Mouse (Mus musculus) c-Kit-negative CD71-positive TER-119-positive erythroid progenitor cells, embryonic 14.5 days (primary cell): Measurements from ENCODE around the gene Ust.

Source experiments
- DNase-seq: peaks from one replicate; pipeline ENCODE4 v3.0.0-alpha.2; 2013; ENCODE audit warnings: low read depth, low spot score

Gene Ust

DNA sequence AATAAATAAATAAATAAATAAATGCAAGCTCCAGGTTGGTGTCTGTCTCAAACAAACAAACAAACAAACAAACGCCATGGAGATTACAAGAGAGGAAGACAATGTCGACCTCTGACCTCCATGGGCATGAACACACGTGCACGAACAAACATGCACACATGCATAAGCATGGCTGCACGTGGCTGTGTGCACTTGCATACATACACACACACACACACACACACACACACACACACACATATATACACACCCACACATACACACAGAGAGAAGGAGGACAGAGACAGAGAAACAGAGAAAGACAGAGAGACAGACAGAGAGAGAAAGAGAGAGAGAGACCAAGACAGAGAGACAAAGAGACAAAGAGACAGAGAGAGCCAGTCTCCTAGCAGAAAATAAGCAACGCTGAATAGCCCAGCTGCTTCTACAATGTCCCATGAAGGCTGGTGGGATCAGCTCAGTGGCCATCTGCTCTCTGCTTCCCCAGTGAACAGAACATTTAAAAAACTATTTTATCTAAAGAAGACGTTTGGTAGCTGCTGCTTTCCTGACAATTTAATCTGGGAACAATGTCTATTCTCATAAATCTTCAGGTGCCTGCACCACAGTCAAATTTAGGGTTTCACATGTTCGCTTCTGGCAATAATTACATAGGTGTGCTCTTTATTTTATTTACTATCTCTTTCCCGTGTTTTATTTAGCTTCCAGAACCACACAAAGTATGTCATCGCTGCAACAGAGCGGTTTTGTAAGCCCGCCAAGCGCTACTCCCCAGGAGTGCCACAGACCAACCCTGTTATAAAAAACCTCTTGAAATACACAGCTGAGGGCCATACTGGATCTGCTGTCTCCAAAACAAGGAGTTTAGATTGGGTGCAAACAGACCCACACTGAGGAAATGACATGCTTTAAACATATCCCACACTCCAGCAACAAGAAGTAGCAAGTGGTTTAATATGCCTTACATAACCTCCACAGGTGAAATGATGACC is 89.5 kb downstream of the Ust start:
- no peak for DNase-seq

DNA sequence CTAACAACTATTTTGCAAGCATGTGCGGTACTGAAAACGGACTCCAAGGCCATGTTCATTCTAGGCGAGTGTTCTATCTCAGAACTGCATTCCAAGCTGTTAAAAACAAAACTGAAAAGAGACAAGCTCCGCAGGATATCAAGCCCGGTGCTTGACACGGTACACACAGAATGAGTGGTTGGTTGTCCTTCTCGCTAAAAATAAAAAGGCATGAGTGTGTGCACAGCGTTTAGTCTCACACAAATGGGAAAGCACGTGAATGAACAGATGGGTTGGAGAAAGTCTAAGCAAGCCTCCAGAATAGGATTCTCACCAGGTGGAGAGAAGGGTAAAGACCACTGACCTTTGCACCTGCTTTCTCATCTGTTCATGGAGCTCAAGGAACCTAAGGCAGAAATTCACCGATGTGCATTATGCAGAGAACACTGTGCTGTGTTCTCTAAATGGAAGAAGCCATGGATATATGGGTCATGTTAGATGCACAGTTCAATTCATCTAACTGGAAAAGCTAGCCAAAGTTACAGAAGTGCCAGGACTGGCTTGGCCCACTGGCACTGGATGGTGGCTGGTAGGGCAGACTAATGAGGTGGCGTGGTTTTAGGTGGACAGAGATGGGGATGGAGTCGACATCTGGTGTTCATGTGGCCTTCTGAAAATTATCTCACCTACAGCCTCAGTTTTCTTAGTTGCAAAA is 90.8 kb downstream of the Ust start:
- DNase-seq: no peak

DNA sequence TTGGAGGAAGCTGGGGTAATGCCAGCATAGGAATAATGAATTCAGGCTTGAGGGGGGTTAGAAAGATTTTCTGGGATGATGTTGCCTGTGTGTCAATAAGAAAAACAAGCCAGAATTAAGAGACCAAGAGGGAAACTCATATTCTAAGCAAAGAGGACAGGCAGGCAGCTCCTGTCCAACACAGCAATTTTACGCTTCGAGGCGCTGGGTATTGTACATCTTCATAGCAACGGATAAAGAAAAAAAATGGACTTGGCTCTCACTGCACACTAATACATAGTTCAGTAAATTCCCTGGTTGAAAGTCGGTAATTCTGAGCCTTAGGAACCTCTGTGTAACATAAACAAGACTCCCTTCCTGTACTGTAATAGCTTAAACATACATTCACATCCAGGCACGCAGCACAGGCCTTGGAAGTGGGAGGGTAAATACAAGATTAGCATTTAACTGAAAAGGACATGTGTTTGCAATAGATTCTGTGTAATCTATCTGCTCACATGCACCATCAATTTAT is 99.1 kb downstream of the Ust start:
- DNase-seq: no peak

DNA sequence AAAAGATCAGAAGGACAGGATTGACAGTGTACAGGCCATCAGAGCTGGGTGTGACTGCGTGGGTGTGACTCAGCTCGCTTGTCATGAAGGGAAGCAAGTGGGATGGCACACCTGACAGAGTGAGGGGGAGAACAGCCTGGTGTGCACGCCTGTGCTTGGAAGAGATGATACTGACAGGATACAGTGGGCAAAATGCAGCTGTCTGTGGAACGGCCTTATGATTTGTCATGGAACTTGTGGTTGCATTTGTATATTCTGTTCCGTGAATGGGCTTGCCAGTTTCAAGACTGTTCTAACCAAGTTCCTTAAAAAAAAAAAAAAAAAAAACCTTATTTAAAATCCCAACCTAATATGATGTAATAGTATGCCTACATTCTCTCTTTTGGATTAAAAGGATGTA is 103.2 kb downstream of the Ust start:
- DNase-seq: no peak

DNA sequence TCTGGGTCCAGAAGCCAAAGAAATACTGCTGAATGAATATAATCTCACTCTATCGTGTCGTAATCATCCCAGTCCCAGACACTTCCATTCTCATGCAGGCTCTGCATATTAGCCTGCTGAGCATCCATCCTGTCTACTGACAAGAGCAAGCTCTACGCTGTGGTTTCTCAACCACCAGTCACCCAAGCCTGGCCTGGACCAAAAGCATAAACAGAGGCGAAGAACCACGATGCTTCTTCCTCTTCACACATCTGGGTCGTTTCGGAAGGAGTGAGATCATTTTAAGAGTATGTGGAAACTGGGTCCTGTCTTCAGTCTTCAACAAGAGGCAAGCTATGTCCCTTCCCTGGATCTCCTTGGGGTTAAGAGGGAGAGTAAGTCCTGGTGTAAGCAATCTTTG is 103.6 kb downstream of the Ust start:
- no peak for DNase-seq

GRCm38 (mm10) chr10:8405141-8405540 is 113.5 kb downstream of the Ust start:
- DNase-seq: no peak

DNA sequence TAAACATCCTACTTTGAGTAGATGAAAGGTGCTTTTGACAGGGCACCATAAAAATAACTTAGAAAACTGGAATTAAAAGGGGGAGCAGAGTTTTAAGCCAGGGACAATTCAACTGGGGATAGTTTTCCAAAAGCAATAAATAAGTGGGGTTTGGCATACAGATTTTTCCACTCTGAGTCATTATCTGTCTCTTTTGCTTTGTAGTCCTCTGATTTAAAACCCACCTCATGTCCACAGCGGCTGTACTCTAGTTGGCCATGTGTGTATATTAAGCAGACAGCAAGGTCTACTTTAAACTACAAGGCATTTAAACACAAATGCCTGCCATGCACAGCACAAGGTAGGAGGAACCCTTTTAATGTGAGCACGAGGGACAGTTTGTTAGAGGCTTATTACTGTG is 126.4 kb downstream of the Ust start:
- no peak for DNase-seq

DNA sequence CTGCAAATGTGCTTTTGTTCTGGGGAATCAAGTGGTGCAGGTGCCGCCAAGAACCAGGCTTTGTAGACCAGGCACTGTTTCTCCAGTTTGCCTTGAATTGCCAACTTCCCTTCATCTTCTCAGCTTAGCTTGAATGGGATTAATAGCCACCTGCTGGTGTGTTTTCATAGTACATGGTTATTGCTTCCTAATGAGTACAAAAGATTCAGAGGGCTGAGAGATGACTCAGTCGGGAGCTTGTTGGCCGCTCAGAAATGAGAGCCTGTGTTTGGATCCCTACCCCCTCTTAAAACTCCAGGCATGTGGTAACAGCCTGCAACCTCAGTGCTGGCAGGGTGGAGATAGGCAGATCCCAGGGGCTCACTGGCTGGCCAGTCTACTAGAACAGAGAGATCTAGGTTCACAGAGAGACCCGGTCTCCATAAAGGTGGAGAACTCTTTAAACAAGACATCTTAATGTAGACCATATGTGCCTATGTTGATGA is 127.3 kb downstream of the Ust start:
- DNase-seq: no peak

DNA sequence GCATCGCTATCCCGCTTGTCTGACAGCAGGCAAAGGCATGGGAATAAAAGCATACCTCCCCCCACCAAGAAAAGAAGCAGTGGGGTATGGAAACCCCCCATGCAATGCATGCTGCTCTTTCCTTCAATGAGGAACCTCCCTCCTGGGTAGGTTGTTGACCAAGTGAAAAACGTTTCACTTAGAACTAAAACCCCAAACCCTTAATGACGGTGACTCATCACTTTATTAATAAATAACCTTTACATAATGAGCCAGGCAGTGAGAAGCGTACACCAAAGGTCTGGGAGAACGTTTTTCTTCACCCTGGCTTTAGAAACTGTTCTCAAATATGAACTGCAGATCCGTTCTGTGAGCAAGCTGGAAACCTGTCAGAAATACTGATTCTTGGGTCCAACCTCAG is 130.4 kb downstream of the Ust start:
- no peak for DNase-seq

DNA sequence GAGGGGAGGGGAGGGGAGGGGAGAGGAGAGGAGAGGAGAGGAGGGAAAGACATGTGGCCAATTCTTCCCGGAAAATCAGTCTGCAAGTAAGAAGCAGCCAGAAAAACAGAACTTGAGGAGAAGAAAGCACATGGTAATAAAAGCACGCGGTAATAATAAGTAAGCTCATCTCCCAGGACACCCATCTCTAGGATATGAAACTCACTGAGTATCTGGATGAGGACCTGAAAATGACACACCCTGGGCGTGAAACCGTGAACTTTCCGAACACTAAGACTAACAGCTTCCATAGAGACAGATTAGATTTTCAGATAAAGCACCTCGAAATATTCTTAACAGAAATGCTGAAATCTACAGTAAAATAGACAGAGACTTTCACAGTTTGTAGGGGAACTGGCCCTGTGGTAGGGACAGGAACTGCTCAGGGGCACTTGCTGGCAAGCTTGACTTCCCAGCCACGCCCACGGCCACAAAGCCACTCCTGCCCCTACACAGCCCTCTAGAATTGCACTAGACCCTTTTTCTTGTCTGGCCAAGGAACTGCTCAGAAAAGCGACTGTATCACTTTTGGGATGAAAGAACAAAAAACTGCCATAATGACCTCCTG is 148.6 kb downstream of the Ust start:
- DNase-seq: no peak

- DNase-seq: no peak
These were observed 152.8 kb downstream of the Ust start for GRCm38 (mm10) chr10:8365816-8366215.

GRCm38 (mm10) chr10:8364182-8364581 is 154.4 kb downstream of the Ust start:
- DNase-seq: no peak

GRCm38 (mm10) chr10:8363281-8363680 is 155.3 kb downstream of the Ust start:
- no peak for DNase-seq

- no peak for DNase-seq
These were observed 160.2 kb downstream of the Ust start for GRCm38 (mm10) chr10:8358286-8359045.

DNA sequence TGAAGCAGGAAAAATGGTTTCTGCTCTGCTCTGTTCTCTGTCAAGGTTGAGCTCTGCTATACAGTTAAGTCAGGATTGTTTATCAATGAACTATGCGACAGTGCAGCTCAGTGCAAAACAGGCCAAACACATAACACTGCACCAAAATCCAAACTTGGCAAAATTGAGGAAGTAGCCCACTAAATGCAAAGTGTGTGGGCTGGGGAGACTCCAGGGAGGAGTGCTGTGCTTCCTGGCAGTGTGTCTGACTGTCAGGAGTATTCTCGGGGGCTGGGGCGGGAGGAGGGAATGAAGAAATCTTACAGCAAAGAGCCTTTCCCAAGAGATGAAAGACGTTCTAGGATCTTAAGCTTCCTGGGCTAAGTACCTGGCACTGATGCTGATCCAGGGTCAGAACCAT is 165.1 kb downstream of the Ust start:
- DNase-seq: no peak

DNA sequence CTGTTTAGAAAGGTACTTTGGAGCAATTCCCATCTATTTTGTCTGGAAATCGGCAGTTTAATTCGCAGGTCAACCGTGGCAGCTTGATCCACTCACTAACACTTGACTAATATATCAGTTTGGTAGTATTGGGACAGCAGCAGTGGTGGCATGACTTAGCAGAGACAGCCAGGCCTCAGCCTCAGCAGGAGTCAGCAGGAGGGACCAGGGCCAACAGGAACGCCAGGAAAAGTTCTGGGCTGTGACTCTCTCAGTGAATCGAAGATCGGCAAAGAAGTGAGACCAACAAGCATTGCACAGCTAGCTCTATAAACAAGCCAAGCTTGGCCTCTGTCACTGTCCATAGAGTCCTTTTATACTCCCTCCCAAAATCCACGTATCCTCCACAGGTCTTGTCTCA is 168.0 kb downstream of the Ust start:
- no peak for DNase-seq

- no peak for DNase-seq
These were observed 171.1 kb downstream of the Ust start for GRCm38 (mm10) chr10:8347497-8347896.

- DNase-seq: no peak
These were observed 176.1 kb downstream of the Ust start for GRCm38 (mm10) chr10:8342556-8342955.

GRCm38 (mm10) chr10:8339645-8340428 is 178.8 kb downstream of the Ust start:
- no peak for DNase-seq

DNA sequence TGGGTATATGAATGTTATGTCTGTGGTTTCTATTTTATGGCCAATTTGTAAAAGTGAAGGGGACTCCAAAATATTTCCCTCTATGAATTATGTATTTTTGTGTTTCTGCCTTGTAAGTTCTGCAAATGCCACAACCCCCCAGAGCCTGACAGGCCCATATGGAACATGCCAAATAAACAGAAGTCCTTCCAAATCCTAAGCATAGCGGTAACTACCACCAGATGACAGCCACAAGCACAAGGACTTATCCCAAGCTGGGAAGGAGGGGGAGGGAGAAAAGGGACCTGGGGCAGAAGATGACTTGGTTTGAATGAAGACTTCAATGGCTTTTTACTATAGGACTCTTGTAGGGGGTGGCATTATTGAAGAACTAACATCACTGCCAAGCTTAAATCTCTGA is 182.0 kb downstream of the Ust start:
- DNase-seq: no peak

DNA sequence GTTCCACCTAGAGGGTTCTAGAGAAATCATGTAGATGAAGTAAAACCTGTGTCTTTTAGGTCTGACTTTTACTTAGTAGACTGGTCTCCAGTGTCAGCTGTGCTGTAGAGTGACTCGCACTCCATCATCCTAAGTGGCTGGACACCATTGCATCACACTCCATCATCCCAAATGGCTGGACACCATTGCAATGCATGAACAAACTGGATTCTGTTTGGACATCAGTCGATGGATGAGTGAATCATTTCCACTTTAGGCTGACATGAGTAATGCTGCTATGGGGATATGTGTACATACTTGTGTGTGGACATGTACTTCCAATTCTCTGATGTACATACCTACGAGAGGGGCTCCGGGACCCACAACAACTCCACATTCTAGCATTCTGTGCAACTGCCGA is 187.7 kb downstream of the Ust start:
- no peak for DNase-seq
